Mouse (Mus musculus): ENCODE measurements at regions not wholly inside any gene's neighbourhood (a gene's known extent, or its start where the extent isn't known, plus 50 kb on each side); places are given as distances from the start of the nearest gene placed in this dataset.

DNA sequence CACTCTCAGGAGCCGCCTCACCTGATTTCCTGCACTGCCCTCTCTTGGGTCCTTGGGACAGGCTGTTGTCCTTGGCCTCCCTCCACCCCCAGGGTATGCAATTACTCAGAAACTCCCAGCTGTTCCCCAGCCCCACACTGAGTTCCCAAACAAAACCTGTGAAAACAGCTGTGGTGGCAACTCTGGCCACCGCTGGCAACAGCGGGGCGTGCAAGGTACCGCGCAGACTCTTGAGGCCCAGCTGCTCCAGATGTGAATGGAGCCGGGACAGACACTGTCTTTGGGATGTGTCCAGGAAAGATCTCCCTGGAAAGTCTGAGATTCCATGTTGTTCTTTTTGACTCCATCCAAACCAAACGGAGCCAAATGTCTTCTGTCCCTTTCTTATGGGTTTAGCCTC, 211.0 kb upstream of the Osr1 start:
- DNase-seq (ENCODE audit: extremely low read depth), result no peak

DNA sequence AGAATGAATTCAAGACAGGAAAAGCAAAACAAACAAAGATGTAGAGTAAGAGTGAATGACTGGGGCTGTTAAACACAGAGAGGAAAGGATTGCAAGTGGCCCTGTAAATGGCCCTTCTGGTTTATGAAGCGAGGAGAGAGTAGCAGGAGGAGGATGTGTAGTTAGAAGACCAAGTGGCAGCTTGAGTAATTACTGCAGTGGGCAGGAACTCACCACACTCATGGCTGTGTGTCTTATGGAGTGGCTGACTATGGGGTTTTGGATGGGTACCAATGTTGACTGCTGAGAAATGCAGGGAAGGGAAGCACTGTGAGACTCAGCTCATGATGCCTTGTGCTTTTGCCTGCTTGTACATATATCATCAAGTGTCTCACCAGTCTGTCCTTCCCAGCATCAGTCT, 204.0 kb upstream of the Osr1 start:
- Histone ChIP-seq H3K79me2 (replicated peaks; ENCODE audit: control insufficient read depth, extremely low read depth, insufficient read depth, poor library complexity, severe bottlenecking) (no peaks in the 10 kb centered on the region), H3K27ac (ENCODE audit: insufficient read depth, low read depth) (no peak overlapping the region), H3K4me1 (ENCODE audit: control insufficient read depth in 1 of 2, insufficient read depth in 2 of 2) (no peaks in the 10 kb centered on the region), H3K9ac (ENCODE audit: insufficient read depth, low read depth) (no peak overlapping the region), H3K9me3 (replicated peaks; ENCODE audit: low read length) (no peaks in the 10 kb centered on the region), H3K27me3 (replicated peaks) (no peaks in the 10 kb centered on the region), H3K4me3 (replicated peaks in 1 of 3; ENCODE audit: low read depth in 2 of 3, low read length in 2 of 3, poor library complexity in 1 of 3) (no peak overlapping the region), H3K36me3 (replicated peaks in 1 of 2; ENCODE audit: control insufficient read depth in 1 of 2, insufficient read depth in 1 of 2, low read length in 1 of 2) (no peaks in the 10 kb centered on the region), H3K4me2 (ENCODE audit: insufficient read depth, low read depth, poor library complexity, severe bottlenecking) (no peak overlapping the region)
- dilution Hi-C loops (cut with MboI; ENCODE audit: extremely low pct_ligation_motif_present, extremely low pct_unique_long_range_greater_than_20kb, low sequenced_read_pairs) (no loop called here), in situ Hi-C loops (cut with MboI; ENCODE audit: low pct_ligation_motif_present, low pct_unique_long_range_greater_than_20kb, low sequenced_read_pairs) (no loop called here)
- no peak for TF ChIP-seq HCFC1 (IDR thresholded peaks at IDR 0.05; ENCODE audit: low read depth, low read length)
- DNase-seq (ENCODE audit: extremely low read depth), result no peak

More for the DNA sequence above, 211.0 kb upstream of the Osr1 start:
- Histone ChIP-seq H3K27ac (ENCODE audit: insufficient read depth, low read depth) (no peak overlapping the region), H3K4me2 (ENCODE audit: insufficient read depth, low read depth, poor library complexity, severe bottlenecking) (no peak overlapping the region), H3K36me3 (replicated peaks in 1 of 2; ENCODE audit: control insufficient read depth in 1 of 2, insufficient read depth in 1 of 2, low read length in 1 of 2) (no peaks in the 10 kb centered on the region), H3K79me2 (replicated peaks; ENCODE audit: control insufficient read depth, extremely low read depth, insufficient read depth, poor library complexity, severe bottlenecking) (no peaks in the 10 kb centered on the region), H3K27me3 (replicated peaks) (no peaks in the 10 kb centered on the region), H3K4me3 (replicated peaks in 1 of 3; ENCODE audit: low read depth in 2 of 3, low read length in 2 of 3, poor library complexity in 1 of 3) (no peak overlapping the region), H3K9me3 (replicated peaks; ENCODE audit: low read length) (no peaks in the 10 kb centered on the region), H3K9ac (ENCODE audit: insufficient read depth, low read depth) (no peak overlapping the region), H3K4me1 (ENCODE audit: control insufficient read depth in 1 of 2, insufficient read depth in 2 of 2) (no peaks in the 10 kb centered on the region)
- dilution Hi-C loops (cut with MboI; ENCODE audit: extremely low pct_ligation_motif_present, extremely low pct_unique_long_range_greater_than_20kb, low sequenced_read_pairs), result no loop called here
- in situ Hi-C loops (cut with MboI; ENCODE audit: low pct_ligation_motif_present, low pct_unique_long_range_greater_than_20kb, low sequenced_read_pairs), result no loop called here
- TF ChIP-seq IRF4 (IDR thresholded peaks at IDR 0.05; ENCODE audit: low read depth, low read length), result no peak
- no peak for TF ChIP-seq NRF1 (IDR thresholded peaks at IDR 0.05; ENCODE audit: low read depth, low read length)
- no peak for TF ChIP-seq RCOR1 (conservative IDR thresholded peaks at IDR 0.05; ENCODE audit: low read depth, low read length)
- no peak for TF ChIP-seq CTCF (conservative IDR thresholded peaks at IDR 0.05 in 1 of 2, IDR thresholded peaks at IDR 0.05 in 1 of 2; ENCODE audit: low read depth in 2 of 2, low read length in 2 of 2)
- no peak for TF ChIP-seq TBP (conservative IDR thresholded peaks at IDR 0.05; ENCODE audit: low read depth, low read length)
- no peak for TF ChIP-seq KAT2A (IDR thresholded peaks at IDR 0.05; ENCODE audit: insufficient replicate concordance, low read length)
- TF ChIP-seq EP300 (IDR thresholded peaks at IDR 0.05; ENCODE audit: low read length), result no peak
- no peak for TF ChIP-seq BHLHE40 (IDR thresholded peaks at IDR 0.05; ENCODE audit: low read depth, low read length)

DNA sequence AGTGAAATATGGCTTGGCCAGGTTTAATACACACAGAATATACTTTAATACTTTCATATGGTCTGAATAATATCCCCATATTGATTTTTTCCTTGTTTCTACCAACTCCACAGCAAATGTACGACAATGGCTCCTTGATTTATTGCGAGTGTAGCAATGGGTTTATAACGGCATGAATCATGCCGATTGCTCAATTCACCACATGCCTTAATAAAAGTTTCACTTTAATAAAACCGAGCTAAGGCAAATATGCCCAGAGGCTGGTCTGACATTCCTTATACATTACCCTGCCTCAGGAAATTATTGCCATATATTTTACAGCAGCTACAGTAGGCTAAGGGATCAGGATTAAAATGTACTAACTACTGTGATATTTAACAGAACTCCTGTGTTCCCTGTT, 201.2 kb upstream of the Osr1 start:
- Histone ChIP-seq H3K4me1 (ENCODE audit: control insufficient read depth in 1 of 2, insufficient read depth in 2 of 2) (no peaks in the 10 kb centered on the region), H3K27me3 (replicated peaks) (no peaks in the 10 kb centered on the region), H3K27ac (ENCODE audit: insufficient read depth, low read depth) (no peak overlapping the region), H3K36me3 (replicated peaks in 1 of 2; ENCODE audit: control insufficient read depth in 1 of 2, insufficient read depth in 1 of 2, low read length in 1 of 2) (no peaks in the 10 kb centered on the region), H3K9me3 (replicated peaks; ENCODE audit: low read length) (no peaks in the 10 kb centered on the region), H3K79me2 (replicated peaks; ENCODE audit: control insufficient read depth, extremely low read depth, insufficient read depth, poor library complexity, severe bottlenecking) (no peaks in the 10 kb centered on the region), H3K4me3 (replicated peaks in 1 of 3; ENCODE audit: low read depth in 2 of 3, low read length in 2 of 3, poor library complexity in 1 of 3) (no peak overlapping the region), H3K4me2 (ENCODE audit: insufficient read depth, low read depth, poor library complexity, severe bottlenecking) (no peak overlapping the region), H3K9ac (ENCODE audit: insufficient read depth, low read depth) (no peak overlapping the region)
- in situ Hi-C loops (cut with MboI; ENCODE audit: low pct_ligation_motif_present, low pct_unique_long_range_greater_than_20kb, low sequenced_read_pairs) (no loop called here), dilution Hi-C loops (cut with MboI; ENCODE audit: extremely low pct_ligation_motif_present, extremely low pct_unique_long_range_greater_than_20kb, low sequenced_read_pairs) (no loop called here)
- TF ChIP-seq ZMIZ1 (IDR thresholded peaks at IDR 0.05; ENCODE audit: low read depth, low read length), result no peak
- TF ChIP-seq POLR2AphosphoS2 (IDR thresholded peaks at IDR 0.05; ENCODE audit: low read depth, low read length), result no peak
- no peak for TF ChIP-seq BHLHE40 (IDR thresholded peaks at IDR 0.05; ENCODE audit: low read depth, low read length)
- TF ChIP-seq IRF4 (IDR thresholded peaks at IDR 0.05; ENCODE audit: low read depth, low read length), result no peak
- no peak for TF ChIP-seq ZKSCAN1 (IDR thresholded peaks at IDR 0.05; ENCODE audit: borderline replicate concordance, low read depth, low read length)
- TF ChIP-seq SIN3A (IDR thresholded peaks at IDR 0.05; ENCODE audit: low read length), result no peak
- TF ChIP-seq MEF2A (IDR thresholded peaks at IDR 0.05; ENCODE audit: borderline replicate concordance, low read depth, low read length), result no peak
- TF ChIP-seq E2F4 (IDR thresholded peaks at IDR 0.05; ENCODE audit: insufficient replicate concordance, low read depth, low read length), result no peak
- no peak for TF ChIP-seq USF2 (conservative IDR thresholded peaks at IDR 0.05; ENCODE audit: low read depth, low read length)
- TF ChIP-seq MXI1 (IDR thresholded peaks at IDR 0.05; ENCODE audit: low read depth, low read length), result no peak
- DNase-seq (ENCODE audit: extremely low read depth), result no peak
